Mouse (Mus musculus) ES-Bruce4 (cell line): ENCODE measurements around the gene Pdap1. TPM values are rescaled to one million over a fixed set of nuclear protein-coding genes. Genes with fewer than 3 reads are reported as not detected.
"Not testable (repeated sequence)": the region's sequence is repeated elsewhere in the genome, so short reads cannot be mapped to it uniquely, and the experiment has no call there.

Source experiments
- H3K27ac ChIP-seq: 2 replicates; pipeline ENCODE4 v1.5.1; 2012; ENCODE audit warnings: low read length, inconsistent platforms; ENCODE audit not compliant: insufficient read depth
- H3K27me3 ChIP-seq: 2 replicates; pipeline ENCODE4 v1.6.1; 2012; ENCODE audit warnings: mild to moderate bottlenecking, low read length, inconsistent platforms; ENCODE audit not compliant: control insufficient read depth, poor library complexity, insufficient read depth, severe bottlenecking
- H3K36me3 ChIP-seq: 2 replicates; pipeline ENCODE4 v1.6.1; 2012; ENCODE audit warnings: inconsistent platforms, mild to moderate bottlenecking, low read length, moderate library complexity; ENCODE audit not compliant: control insufficient read depth, poor library complexity, insufficient read depth, severe bottlenecking
- H3K4me1 ChIP-seq: one replicate; pipeline ENCODE4 v1.8.1; 2011; ENCODE audit warnings: low read length; ENCODE audit not compliant: control insufficient read depth, insufficient read depth
- H3K4me3 ChIP-seq: 2 replicates; pipeline ENCODE4 v1.5.1; 2011; ENCODE audit warnings: low read depth, mild to moderate bottlenecking, low read length
- H3K9ac ChIP-seq: 2 replicates; pipeline ENCODE4 v1.6.1; 2012; ENCODE audit warnings: low read depth, mild to moderate bottlenecking, inconsistent platforms; ENCODE audit not compliant: poor library complexity, severe bottlenecking
- H3K9me3 ChIP-seq: replicated peaks from 2 replicates; pipeline ENCODE4 v1.6.1; 2012; ENCODE audit warnings: mild to moderate bottlenecking, low read length, inconsistent platforms; ENCODE audit not compliant: control insufficient read depth, poor library complexity, insufficient read depth, severe bottlenecking
- CTCF ChIP-seq: IDR thresholded peaks from one replicate; pipeline ENCODE4 v1.8.1; 2011; ENCODE audit warnings: low read depth, low read length
- EP300 ChIP-seq: IDR thresholded peaks from 2 replicates; pipeline ENCODE4 v1.6.1; 2011; ENCODE audit warnings: low read depth, low read length; ENCODE audit not compliant: insufficient read depth
- POLR2A ChIP-seq: IDR thresholded peaks from one replicate; pipeline ENCODE4 v1.8.1; 2011; ENCODE audit warnings: low read length; ENCODE audit not compliant: insufficient read depth
- polyA plus RNA-seq: library from polyadenylated mRNA; stranded (reverse); fragments of >200 nt; gene quantifications from 2 replicates; pipeline ENCODE4 v1.2.4, GENCODE M21; 2011; ENCODE audit warnings: low read depth; ENCODE audit not compliant: missing spikeins, insufficient read depth, insufficient read length

Gene Pdap1
- polyA plus RNA-seq, 1 experiment: 229 TPM

DNA sequence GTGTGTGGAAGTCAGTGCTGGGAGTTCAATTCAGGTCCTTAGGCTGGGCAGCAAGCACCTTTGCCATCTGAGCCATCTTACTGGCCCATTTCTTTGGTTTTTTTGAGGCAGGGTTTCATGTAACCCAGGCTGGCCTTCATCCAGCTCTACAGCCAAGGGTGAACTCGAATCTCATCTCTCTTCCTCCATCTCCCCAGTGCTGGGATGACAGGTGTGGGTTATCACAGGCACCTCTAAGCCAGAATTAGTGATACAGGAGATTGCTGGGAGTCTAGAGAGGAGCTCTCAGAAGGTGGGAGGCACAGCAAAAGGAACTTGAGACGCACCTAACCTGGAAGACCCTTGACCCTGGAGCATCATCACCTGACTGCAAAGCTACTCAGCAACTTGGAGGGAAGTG, 26.6 kb downstream of the Pdap1 start:
- Histone ChIP-seq H3K27me3 (no peaks in the 10 kb centered on the region), H3K27ac (no peak overlapping the region), H3K9me3 (no peaks in the 10 kb centered on the region), H3K9ac (peak overlapping the region; percentile 78), H3K4me1 (no peaks in the 10 kb centered on the region), H3K4me3 (peak overlapping the region; percentile 50), H3K36me3 (no peaks in the 10 kb centered on the region)
- TF ChIP-seq POLR2A: no peak
- TF ChIP-seq CTCF: no peak
- no peak for TF ChIP-seq EP300

DNA sequence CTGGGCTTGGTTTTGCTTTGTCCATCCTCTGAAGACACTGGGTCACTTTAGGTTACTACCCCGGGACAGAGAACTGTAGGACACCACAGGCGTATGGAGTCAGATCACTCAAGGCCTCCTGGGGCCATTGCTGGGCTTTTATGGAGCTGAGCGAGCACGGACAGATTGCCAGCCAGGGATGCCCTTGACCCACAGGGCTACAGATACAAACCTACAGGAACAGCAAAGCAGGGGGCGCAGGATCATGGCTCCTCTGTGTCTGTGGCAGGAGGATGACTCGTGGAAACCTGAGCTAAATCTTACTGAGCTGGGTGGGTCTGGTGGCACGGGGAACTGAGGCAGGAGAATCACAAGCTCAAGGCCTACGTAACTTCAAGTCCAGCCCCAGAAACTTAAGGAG, 27.5 kb downstream of the Pdap1 start:
- Histone ChIP-seq H3K27me3 (no peaks in the 10 kb centered on the region), H3K9ac (no peak overlapping the region), H3K4me3 (no peak overlapping the region), H3K4me1 (no peaks in the 10 kb centered on the region), H3K9me3 (no peaks in the 10 kb centered on the region), H3K27ac (no peak overlapping the region), H3K36me3 (no peaks in the 10 kb centered on the region; the same call in 1 of the 2 replicates)
- TF ChIP-seq POLR2A: no peak
- no peak for TF ChIP-seq EP300
- no peak for TF ChIP-seq CTCF

DNA sequence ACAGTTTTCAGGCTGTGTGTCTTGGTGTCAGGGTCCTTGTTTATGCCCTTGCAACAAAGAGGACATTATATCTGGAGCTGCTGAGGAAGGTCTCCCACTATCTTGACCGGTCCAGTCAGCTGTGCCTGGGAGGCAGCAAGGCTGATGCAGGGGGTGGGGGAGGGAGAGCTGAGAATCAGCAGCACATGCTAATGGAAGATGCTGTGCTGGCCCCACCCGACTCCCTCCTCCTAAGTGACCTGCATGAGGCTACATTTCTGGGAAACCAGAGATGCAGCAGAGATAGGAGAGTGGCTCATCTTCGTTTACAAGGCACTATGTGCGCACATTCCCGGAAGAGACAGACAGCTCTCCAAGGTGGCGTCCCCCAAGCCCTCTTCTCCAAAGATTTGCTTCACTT, 29.6 kb downstream of the Pdap1 start:
- Histone ChIP-seq H3K9me3 (no peaks in the 10 kb centered on the region), H3K36me3 (no peaks in the 10 kb centered on the region; the same call in 1 of the 2 replicates), H3K4me1 (no peaks in the 10 kb centered on the region), H3K27me3 (no peaks in the 10 kb centered on the region), H3K9ac (no peak overlapping the region), H3K4me3 (no peak overlapping the region), H3K27ac (no peak overlapping the region)
- TF ChIP-seq EP300: no peak
- TF ChIP-seq CTCF: no peak
- TF ChIP-seq POLR2A: no peak

DNA sequence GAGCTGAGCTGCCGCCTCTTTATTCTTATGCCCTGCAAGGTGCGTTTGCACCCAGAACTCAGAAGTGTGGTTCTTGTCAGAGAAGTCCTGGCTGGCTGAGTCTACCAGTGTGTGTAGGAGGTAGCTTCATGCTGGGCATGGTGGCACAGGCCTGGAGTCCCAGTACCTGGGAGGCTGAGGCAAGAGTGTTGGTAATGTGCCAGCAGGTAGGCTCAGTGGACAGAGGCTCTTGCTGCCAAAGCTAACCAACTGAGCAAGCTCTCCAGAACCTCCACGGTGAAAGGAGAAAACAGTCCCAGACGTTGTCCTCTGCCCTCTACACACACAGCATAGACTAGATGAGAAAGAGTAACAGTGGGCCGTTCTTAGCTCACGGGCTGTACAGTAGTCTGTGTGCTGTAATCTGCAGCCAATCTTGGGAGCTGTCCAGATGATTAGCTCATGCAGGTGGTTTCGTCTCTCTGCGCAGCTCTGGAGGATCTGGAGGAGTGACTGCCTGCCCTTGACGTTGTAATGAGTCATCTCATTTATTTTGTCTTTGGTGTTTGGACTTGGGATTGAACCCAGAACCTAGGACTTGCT, 34.3 kb downstream of the Pdap1 start:
- Histone ChIP-seq H3K36me3 (peaks cover 4% of the 10 kb centered on the region; the same call in 1 of the 2 replicates), H3K4me1 (no peaks in the 10 kb centered on the region), H3K9me3 (no peaks in the 10 kb centered on the region), H3K27ac (no peak overlapping the region), H3K4me3 (no peak overlapping the region), H3K9ac (no peak overlapping the region), H3K27me3 (no peaks in the 10 kb centered on the region)
- TF ChIP-seq EP300 (no peak), CTCF (no peak), POLR2A (no peak)

DNA sequence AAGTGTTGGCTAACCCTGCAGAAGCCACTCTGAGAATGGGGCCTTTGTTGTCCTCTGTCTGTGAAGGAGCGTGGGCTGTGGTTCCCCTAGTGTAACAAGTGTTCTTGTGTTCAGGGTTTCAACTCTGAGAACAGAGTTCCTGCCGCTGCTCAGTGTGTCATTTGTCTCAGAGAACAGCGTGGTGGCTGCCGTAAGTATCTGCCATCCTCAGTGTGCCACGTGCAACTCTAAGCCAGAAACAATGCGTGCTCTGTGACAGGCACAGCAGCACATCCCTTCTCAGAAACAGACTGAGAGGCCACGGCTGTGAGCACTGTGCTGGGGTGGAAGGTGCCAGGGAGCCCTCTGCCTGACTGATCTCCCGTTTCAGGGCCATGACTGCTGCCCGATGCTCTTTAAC, 35.7 kb downstream of the Pdap1 start:
- TF ChIP-seq POLR2A (no peak), CTCF (no peak), EP300 (no peak)
- Histone ChIP-seq H3K9me3 (no peaks in the 10 kb centered on the region), H3K36me3 (peaks cover 4% of the 10 kb centered on the region; the same call in 1 of the 2 replicates)

DNA sequence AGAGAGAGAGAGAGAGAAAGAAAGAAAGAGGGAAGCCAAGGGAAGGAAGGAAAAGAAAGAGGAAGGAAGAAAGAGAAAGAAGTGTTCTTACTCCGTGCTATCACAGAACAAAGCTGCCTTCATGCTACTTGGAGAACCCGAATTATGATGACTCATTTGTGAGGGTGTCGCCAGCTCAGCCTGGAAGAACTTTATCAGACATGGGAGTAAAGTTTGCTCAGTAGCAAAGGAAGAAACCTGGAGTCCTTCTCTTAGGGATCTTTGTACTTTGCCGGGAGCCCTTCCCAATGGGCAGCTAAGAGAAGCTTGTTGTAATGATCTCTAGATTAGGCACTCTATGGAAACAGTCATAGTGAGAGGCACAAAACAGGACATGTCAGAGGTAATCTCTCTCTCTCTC, 37.3 kb downstream of the Pdap1 start:
- H3K9ac ChIP-seq: no peak overlapping the region
- no peak overlapping the region for H3K4me3 ChIP-seq
- no peak overlapping the region for H3K27ac ChIP-seq
- TF ChIP-seq EP300 (no peak), CTCF (no peak), POLR2A (no peak)
- no peaks in the 10 kb centered on the region for H3K9me3 ChIP-seq
- H3K36me3 ChIP-seq: peaks cover 4% of the 10 kb centered on the region; the same call in 1 of the 2 replicates
- no peaks in the 10 kb centered on the region for H3K4me1 ChIP-seq
- no peaks in the 10 kb centered on the region for H3K27me3 ChIP-seq

More for the DNA sequence above, 35.7 kb downstream of the Pdap1 start:
- Histone ChIP-seq H3K4me1 (no peaks in the 10 kb centered on the region), H3K4me3 (no peak overlapping the region), H3K27ac (no peak overlapping the region), H3K9ac (no peak overlapping the region), H3K27me3 (no peaks in the 10 kb centered on the region)

DNA sequence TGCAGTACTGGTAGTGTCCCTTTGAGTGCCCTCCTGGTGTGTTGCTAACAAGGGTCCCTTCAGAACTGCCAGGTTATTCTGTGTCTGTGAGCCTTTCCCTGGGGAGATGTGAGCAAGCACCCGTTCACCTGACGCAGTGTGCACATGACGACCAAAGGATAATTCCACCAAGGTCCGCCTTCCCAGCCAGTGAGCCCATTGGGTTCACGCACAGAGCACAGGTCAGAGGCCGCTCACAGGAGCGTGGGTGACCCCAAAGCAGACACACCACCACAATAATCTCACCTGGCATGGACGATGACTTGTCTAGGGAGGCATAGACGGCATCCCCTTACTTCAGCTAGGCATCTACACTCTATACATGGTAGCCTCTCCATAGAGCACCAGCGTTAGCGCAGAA, 38.6 kb downstream of the Pdap1 start:
- not testable (repeated sequence) for H3K36me3 ChIP-seq, H3K9ac ChIP-seq, H3K27me3 ChIP-seq

More for the DNA sequence above, 38.6 kb downstream of the Pdap1 start:
- H3K4me3 ChIP-seq, H3K27ac ChIP-seq, H3K9me3 ChIP-seq, H3K4me1 ChIP-seq: not testable (repeated sequence)
